Mouse (Mus musculus) CD4-positive, CD25-positive, alpha-beta regulatory T cell, adult 2 months (primary cell): ENCODE measurements around the gene Susd1.

Experiments
- DNase-seq: peaks from one replicate; pipeline ENCODE4 v3.0.0-alpha.2; 2012; ENCODE audit warnings: low read depth, low spot score

Gene Susd1

DNA sequence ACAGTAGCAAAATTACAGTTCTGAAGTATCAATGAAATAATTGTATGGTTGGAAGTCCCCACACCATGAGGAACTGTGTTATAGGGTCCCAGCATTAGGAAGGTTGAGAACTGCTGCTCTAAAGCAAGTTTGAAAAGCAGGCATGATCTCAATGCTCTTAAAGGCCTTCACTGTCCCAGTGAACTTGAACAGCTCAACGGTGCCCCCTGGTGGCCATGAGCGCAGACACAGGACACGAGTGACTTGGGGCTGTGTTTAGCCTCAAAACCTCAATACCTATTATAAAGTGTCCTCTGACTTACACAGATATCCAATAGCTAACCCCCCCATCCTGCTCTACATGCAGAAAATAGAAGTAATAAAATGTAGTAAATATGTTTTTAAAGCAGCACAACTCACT is 97.7 kb downstream of the Susd1 start:
- peak; percentile 95 for DNase-seq

- peak; percentile 11 for DNase-seq
Observed at GRCm38 (mm10) chr4:59340046-59340445, 98.4 kb downstream of the Susd1 start.

DNA sequence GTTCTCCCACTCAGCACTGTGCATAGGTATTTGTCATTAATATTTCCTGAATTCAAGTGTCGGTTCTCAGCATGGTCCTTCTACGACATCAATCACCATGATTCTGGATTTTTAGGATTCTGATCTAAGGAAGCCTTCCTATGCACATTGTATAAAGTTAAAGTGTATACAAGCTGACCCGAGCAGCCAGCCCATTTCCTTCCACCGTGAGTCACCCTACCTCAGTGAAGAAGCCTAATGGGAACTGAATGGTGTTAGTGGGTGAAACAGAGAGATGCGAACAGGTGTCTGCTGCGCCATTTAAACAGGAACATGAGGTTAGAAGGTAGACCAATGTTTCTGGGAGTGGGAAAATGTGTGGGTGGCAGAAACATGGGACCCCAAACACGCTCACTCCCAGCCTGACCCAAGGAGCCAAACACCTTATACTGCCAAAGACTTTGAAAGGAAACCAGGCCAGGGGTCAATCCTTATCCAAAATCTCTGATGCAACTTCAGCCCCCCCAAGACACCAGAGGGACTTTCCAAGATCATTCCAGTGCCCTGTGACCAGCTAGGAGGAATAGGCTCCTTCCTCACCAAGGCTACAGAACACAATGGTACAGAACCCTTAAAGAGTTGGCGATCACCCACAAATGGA is 99.4 kb downstream of the Susd1 start:
- peak; percentile 20 for DNase-seq

DNA sequence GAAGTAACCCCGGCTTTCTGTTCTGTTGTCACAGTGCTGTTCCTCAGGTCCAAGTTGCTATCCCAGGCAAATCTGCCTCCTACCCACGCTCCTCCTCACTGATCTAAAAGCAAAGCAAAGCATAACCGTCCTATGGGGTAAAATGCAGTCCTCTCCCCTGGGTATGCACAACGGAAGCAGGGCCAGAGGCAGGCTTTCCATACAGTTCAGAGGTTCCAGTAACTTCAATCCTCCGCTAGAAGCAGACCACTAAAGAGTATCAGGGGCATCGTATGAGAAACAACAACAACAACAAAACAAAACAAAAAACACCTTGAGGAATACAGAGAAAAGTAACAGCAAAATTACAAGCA is 100.9 kb downstream of the Susd1 start:
- DNase-seq = no peak

DNA sequence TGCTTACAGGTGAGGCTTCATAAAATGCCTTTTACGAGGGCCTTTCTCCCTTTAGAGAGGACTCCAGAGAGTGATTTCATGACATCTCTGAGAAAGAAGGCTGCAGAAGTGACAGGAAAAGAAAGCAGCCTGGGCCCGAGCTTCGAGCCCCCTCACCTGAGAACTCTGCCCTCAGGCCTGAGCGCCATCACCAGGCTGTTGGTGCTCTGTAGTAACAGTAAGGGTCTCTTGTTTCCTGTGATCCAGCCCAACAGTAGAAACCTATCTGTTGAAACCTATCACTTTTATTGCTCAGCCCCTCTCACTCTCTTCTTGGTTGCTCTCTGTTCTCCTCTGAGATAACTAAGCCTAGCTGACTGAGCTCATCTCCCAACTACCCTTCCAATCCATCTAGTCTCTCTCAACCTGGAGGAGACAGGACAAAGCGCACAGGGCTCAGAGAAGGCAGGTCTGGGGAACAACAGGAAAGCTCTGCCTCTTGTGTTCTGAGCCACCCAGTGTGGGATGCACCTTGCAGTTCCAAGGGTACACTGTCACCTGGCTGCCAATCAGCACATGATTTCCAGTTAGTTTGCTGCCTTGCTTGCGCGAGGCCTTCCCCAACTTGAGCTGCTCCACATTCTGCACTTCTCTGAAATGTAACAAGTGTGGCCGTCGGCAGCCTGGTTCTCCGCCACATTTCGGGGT is 101.4 kb downstream of the Susd1 start:
- peak; percentile 37 for DNase-seq

GRCm38 (mm10) chr4:59336439-59336809 is 102.0 kb downstream of the Susd1 start:
- DNase-seq = peak; percentile 19

DNA sequence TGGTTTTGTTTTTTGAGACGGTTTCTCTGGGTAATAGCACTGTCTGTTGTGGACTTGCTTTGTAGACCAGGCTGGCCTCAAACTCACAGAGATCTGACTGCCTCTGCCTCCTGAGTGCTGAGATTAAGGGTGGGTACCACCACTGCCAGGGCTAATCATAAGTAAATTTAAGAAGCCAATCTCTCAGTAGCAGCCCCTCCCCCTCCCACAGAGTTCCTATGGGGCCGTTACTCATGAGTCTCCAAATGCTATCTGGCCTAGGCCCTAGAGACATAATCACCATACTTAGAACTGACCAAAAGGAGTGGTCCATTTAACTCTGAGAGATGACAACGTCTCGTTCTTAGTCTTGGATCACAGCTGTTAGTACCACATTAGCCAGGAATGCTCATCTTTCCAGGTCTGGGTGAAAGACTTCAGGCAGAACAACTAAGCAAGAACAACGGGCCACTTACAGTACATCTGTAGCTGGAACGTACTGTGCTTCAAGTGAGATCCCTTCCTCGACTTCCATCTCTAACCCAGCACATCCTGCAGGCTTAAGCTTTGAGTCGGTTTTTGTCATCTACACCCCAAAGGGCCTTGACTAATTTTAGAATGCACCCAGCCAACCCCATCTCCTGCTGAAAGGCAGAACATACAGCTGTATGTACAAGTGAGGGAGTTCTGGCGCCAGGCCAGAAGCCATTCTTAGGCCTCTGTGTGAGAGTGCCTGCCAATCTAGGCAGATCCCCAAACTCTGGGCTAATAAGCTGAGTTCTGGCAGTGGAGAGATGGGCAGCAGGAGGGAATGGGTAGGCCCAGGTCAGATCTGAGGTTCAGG is 102.6 kb downstream of the Susd1 start:
- DNase-seq = peak; percentile 69

DNA sequence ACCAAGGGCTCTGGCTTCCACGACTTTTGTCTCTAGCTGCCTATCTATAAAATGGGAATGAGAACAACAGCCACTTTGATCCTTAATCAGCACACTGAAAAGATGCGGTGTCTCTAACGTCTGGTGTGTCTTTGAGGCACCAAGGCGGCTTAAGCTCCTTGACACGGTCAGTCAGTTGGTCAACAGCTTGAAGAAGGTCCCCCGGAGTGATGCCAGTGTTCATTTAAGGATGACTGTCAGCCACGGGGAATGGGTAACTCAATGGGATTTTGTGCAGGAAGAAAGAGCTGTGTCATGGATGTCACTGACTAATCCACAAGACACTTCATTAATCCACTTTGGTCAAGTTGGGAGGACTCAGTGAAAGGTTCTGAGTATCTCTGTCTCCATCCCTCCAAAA is 103.3 kb downstream of the Susd1 start:
- no peak for DNase-seq

GRCm38 (mm10) chr4:59334236-59334635 is 104.2 kb downstream of the Susd1 start:
- DNase-seq = peak; percentile 81

DNA sequence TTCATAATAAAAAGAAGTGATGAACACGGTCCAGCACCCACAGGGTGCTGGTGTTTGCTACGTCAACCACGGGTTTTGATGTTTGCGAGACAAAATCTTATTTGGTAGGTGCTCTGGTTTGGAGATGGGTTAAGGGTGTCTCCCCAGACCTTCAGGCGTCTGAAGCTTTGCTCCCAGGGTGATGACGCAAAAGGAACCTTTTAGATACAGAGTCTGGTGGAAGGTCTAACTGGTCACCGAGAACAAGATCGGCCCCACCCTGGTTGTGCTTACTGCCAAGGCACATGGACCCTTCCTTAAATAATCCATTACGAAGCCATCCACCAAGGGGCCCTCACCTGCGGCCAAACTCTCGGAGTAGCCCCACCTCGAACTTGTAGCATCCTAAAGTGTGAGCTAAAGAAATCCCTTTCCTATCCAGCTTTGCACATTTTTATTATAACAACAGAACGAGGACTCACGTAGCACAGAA is 105.0 kb downstream of the Susd1 start:
- peak; percentile 48 for DNase-seq

- DNase-seq = peak; percentile 18
Observed at GRCm38 (mm10) chr4:59332691-59333423, 105.6 kb downstream of the Susd1 start.

- no peak for DNase-seq
Observed at GRCm38 (mm10) chr4:59332089-59332488, 106.3 kb downstream of the Susd1 start.

- DNase-seq = peak; percentile 93
Observed at GRCm38 (mm10) chr4:59331633-59332032, 106.8 kb downstream of the Susd1 start.

- DNase-seq = peak; percentile 68
Observed at GRCm38 (mm10) chr4:59330961-59331604, 107.3 kb downstream of the Susd1 start.

GRCm38 (mm10) chr4:59329461-59330304 is 108.8 kb downstream of the Susd1 start:
- DNase-seq = peak; percentile 48

- DNase-seq = no peak
Observed at GRCm38 (mm10) chr4:59328821-59329220, 109.6 kb downstream of the Susd1 start.

DNA sequence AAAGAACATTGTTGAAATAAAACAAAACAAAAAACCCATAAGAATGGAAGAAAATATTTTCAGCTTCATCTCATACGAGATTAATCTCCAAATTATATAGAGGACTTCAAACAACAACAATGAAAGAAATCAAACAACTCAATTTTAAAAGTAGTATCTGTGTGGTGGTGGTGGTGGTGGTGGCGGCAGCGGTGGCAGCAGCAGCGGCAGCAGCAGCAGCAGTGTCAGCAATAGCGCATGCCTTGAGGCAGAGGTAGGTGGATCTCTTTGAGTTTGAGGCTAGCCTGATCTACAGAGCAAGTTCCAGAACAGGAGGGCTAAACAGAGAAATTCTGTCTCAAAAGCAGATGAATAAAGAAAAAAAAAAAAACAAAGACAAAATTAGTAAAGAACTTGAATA is 110.4 kb downstream of the Susd1 start:
- peak; percentile 41 for DNase-seq

DNA sequence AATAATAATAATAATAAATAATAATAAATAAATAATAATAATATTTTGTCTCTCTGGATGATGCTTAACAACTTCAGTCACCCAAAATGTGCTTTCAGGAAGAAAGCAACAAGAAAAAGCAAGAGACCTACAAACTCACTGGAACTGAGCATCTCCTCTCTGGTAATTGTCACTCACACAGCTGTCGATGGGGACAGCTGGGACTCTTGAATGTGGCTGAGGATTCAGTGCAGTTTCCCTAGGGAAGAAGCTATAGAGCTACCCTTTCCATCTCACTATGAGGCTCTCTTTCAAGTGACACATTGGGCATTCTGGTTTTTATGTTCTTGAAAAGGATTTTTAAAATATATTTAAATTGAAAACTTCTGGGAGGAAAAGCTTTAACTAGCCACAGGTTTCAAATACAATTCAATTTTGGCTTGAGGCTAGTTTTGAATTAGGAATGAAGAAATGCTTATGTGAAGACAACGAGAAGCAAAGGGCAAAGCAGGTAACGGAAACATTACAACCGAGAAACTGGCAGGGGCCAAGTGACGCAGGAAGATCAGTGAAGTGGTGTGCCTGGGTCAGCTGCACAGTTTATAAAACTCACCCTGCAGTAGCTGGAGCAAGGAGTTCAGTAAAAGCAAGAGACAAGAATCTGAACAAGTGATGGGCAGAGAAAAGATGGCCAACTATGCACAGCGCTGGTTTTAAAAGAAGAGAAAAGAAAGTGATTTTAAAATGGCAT is 112.2 kb downstream of the Susd1 start:
- peak; percentile 54 for DNase-seq

DNA sequence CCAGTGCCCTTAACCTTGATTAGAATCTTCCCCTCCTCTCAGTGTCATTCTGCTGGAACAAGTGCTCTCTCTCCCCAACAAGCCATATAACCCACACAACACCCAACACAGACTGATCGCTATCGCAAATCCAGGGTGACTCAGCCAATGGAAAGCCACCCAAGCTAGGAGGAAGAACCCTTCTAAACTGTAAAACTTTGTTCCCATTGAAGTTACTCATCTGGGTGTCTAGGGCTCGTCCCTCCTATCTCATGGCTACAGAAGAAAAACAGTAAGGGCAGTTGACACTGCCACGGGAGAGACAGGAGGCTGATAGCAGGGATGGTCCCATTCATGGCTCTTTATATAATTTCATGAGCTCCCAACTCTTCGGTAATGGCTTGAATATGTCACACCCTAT is 114.1 kb downstream of the Susd1 start:
- DNase-seq = no peak

DNA sequence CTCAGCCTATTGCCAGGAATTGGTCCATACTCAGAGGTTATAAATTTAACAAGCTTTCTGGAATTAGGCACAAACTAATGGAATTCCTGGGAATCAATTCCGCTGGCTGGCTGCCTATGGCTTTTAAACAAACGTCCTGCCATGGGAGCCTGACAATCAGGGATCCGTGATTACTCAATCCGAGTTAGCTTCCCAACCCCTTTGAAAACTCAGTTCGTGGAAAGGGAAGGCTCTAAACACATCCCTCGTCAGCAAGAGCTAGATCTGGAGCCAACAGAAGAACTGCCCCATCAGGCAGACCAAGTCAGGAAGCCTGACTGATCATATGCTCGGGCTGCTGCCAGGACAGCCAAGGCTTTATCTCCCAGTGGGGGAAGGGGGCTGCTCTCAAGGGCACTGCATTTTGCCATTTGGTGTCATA is 115.2 kb downstream of the Susd1 start:
- no peak for DNase-seq
